Mouse (Mus musculus) MEL (cell line): ENCODE data around the gene Gm21425. TPM values are rescaled to one million over a fixed set of nuclear protein-coding genes. Genes with fewer than 3 reads are reported as not detected.
"Not testable (repeated sequence)": the region's sequence is repeated elsewhere in the genome, so short reads cannot be mapped to it uniquely, and the experiment has no call there.

Source experiments
- DNase-seq: peaks from one replicate; pipeline ENCODE4 v3.0.0; 2011; ENCODE audit warnings: low read depth, low spot score
- H3K27ac ChIP-seq: 2 replicates; pipeline ENCODE4 v1.5.1; 2012; ENCODE audit warnings: low read depth, mild to moderate bottlenecking, control low read depth, low read length, moderate library complexity; ENCODE audit not compliant: control insufficient read depth
- H3K27me3 ChIP-seq, 2 experiments: fragments of 150-350 bp in 1 of 2; sonication (generic) in 1 of 2; 2 replicates each; pipeline ENCODE4 v1.6.1; 2012; ENCODE audit warnings: low read length in 2 of 2, mild to moderate bottlenecking in 2 of 2, improper control_type of control experiment in 1 of 2, moderate library complexity in 1 of 2; ENCODE audit not compliant: insufficient read depth in 2 of 2, control insufficient read depth in 1 of 2
- H3K36me3 ChIP-seq, 2 experiments: 2 replicates each; pipeline ENCODE4 v1.6.1; 2012 to 2014; ENCODE audit warnings: low read length in 2 of 2, improper control_type of control experiment in 1 of 2, inconsistent platforms in 1 of 2, mild to moderate bottlenecking in 1 of 2; ENCODE audit not compliant: insufficient read depth in 2 of 2, control insufficient read depth in 1 of 2
- H3K4me1 ChIP-seq, 2 experiments: fragments of 150-350 bp in 1 of 2; sonication (generic) in 1 of 2; 2 replicates each; pipeline ENCODE4 v1.6.1; 2012; ENCODE audit warnings: low read length in 2 of 2, improper control_type of control experiment in 1 of 2, mild to moderate bottlenecking in 1 of 2; ENCODE audit not compliant: insufficient read depth in 2 of 2, control insufficient read depth in 1 of 2
- H3K4me3 ChIP-seq, 2 experiments: fragments of 150-350 bp in 1 of 2; sonication (generic) in 1 of 2; 2 replicates each; pipeline ENCODE4 v1.5.1; 2012; ENCODE audit warnings: low read depth in 2 of 2, low read length in 2 of 2, mild to moderate bottlenecking in 2 of 2, moderate library complexity in 2 of 2, control low read depth in 1 of 2, improper control_type of control experiment in 1 of 2; ENCODE audit not compliant: control insufficient read depth in 1 of 2, insufficient read depth in 1 of 2
- H3K79me2 ChIP-seq: 2 replicates; pipeline ENCODE4 v1.6.1; 2012; ENCODE audit warnings: mild to moderate bottlenecking, low read length, moderate library complexity; ENCODE audit not compliant: control insufficient read depth, poor library complexity, insufficient read depth
- H3K9ac ChIP-seq: 2 replicates; pipeline ENCODE4 v1.6.1; 2012; ENCODE audit warnings: low read depth, mild to moderate bottlenecking, control low read depth, low read length, moderate library complexity; ENCODE audit not compliant: control insufficient read depth, poor library complexity, severe bottlenecking
- H3K9me3 ChIP-seq: fragments of 150-350 bp; sonication (generic); replicated peaks from 2 replicates; pipeline ENCODE4 v1.6.1; 2012; ENCODE audit warnings: mild to moderate bottlenecking, low read length, improper control_type of control experiment, moderate library complexity; ENCODE audit not compliant: insufficient read depth
- polyA plus RNA-seq, 2 experiments: library from polyadenylated mRNA; stranded (reverse) in 1 of 2; unstranded in 1 of 2; fragments of >175 nt in 1 of 2; fragments of >200 nt in 1 of 2; gene quantifications; 2 replicates each; pipeline versions ENCODE4 v1.2.1 to v1.2.4; 2012; ENCODE audit warnings: low replicate concordance in 2 of 2, low read depth in 1 of 2; ENCODE audit not compliant: insufficient read length in 2 of 2, insufficient read depth in 1 of 2, missing spikeins in 1 of 2
- total RNA-seq: library from RNA; depleted of rRNA; stranded (reverse); fragments of 300-350 nt; gene quantifications from 2 replicates; pipeline ENCODE4 v1.2.3, GENCODE M21; 2012; rRNA removed

Gene Gm21425
- total RNA-seq (not detected in 2 replicates), polyA plus RNA-seq (not detected)

DNA sequence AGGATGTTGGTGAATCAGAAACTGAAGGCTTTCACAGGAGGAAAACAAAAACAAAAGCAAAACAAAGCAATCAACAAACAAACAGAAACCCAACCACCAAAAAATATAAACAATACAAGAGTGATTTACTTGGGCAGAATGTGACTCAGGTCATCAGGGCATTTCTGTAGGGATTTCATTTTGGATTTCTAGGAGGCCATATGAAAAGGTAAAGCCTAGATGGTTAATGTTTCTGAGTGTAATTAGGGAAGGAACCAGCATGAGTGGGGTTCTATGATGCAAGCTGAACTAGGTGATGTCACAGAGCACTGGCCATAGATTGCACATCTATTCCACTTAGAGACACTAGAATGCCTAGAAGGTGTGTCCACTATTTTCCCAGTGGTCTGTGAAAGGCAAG lies at the start of gene Gm21425:
TSS of gene Gm21425 (plus strand) at position 301 of the 400 bp plus-strand sequence.
- not testable (repeated sequence) for H3K27me3 ChIP-seq, H3K36me3 ChIP-seq, DNase-seq, H3K4me1 ChIP-seq, H3K9ac ChIP-seq, H3K4me3 ChIP-seq, H3K79me2 ChIP-seq, H3K9me3 ChIP-seq, H3K27ac ChIP-seq

DNA sequence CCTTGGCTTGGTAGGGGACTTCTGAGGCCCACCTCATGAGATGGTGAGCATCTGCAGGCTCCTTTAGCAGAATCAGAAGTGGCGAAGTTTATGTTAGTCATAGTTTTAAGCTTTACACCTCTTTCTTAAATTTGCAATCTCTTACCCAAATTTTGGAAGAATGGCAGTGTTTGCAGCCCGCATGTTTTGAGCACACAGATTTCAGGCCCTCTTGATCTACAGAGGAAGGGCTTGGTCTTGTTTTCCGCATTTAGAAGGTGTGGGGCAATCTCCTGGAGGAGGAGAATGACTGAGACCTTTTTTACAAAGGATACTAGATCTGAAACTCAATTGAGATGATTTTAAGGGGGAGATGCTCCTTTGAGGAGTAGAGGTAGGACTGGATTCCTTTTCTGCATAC lies 28.4 kb upstream of the Gm21425 start, which contains the start of gene Gm21891:
TSS of gene Gm21891 (minus strand) at position 101 of the 400 bp plus-strand sequence.
- H3K4me3 ChIP-seq, result not testable (repeated sequence)

More for the DNA sequence above, 28.4 kb upstream of the Gm21425 start, which contains the start of gene Gm21891:
- not testable (repeated sequence) for H3K79me2 ChIP-seq, H3K4me1 ChIP-seq, H3K27me3 ChIP-seq, H3K27ac ChIP-seq, DNase-seq, H3K9me3 ChIP-seq, H3K36me3 ChIP-seq, H3K9ac ChIP-seq

Other genes starting within 250 kb of the Gm21425 start
- not detected in 2 replicates for gene Gm20807, start 119.1 kb upstream of the Gm21425 start, total RNA-seq
- not detected for gene Gm20807, start 119.1 kb upstream of the Gm21425 start, polyA plus RNA-seq
- gene Gm21891, start 28.5 kb upstream of the Gm21425 start, total RNA-seq, result not detected in 2 replicates
- not detected for gene Gm21891, start 28.5 kb upstream of the Gm21425 start, polyA plus RNA-seq
- gene Gm21828, start 62.0 kb downstream of the Gm21425 start, total RNA-seq, result not detected in 2 replicates
- gene Gm21828, start 62.0 kb downstream of the Gm21425 start, polyA plus RNA-seq, result not detected
- not detected in 2 replicates for gene Gm21440, start 90.4 kb downstream of the Gm21425 start, total RNA-seq
- not detected for gene Gm21440, start 90.4 kb downstream of the Gm21425 start, polyA plus RNA-seq
- gene Gm21454, start 90.5 kb downstream of the Gm21425 start, total RNA-seq, result not detected in 2 replicates
- gene Gm21454, start 90.5 kb downstream of the Gm21425 start, polyA plus RNA-seq, result not detected
- not detected in 2 replicates for gene Gm21725, start 187.1 kb downstream of the Gm21425 start, total RNA-seq
- not detected for gene Gm21725, start 187.1 kb downstream of the Gm21425 start, polyA plus RNA-seq